Mouse (Mus musculus) ES-Bruce4 (cell line): Measurements from ENCODE around the gene Tjp2.

Source experiments
- CTCF ChIP-seq: IDR thresholded peaks from one replicate; pipeline ENCODE4 v1.8.1; 2011; ENCODE audit warnings: low read depth, low read length
- EP300 ChIP-seq: IDR thresholded peaks from 2 replicates; pipeline ENCODE4 v1.6.1; 2011; ENCODE audit warnings: low read depth, low read length; ENCODE audit not compliant: insufficient read depth
- POLR2A ChIP-seq: IDR thresholded peaks from one replicate; pipeline ENCODE4 v1.8.1; 2011; ENCODE audit warnings: low read length; ENCODE audit not compliant: insufficient read depth

DNA sequence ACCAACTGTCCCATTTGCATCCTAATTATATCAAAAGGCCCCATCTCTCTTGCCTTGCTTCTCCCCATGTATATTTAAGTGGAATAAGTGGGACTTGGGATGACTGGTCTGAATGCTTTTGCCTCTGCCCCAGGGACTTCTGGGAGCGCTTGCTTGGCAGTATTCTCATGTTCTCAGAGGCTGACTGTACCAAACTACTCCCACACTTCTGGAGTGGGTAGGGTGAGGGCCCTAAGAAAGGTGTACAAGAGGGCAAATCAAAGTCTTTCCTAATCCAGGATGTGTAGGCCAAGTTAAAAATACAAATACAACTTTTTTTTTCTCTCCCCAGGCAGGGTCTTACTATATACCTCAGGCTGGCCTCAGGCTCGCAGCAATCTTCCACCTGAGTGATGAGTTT is 37.0 kb downstream of the Tjp2 start:
- TF ChIP-seq EP300 = no peak
- no peak for TF ChIP-seq CTCF
- TF ChIP-seq POLR2A = no peak
